Mouse (Mus musculus): Measurements from ENCODE around the gene Fpr2.

DNA sequence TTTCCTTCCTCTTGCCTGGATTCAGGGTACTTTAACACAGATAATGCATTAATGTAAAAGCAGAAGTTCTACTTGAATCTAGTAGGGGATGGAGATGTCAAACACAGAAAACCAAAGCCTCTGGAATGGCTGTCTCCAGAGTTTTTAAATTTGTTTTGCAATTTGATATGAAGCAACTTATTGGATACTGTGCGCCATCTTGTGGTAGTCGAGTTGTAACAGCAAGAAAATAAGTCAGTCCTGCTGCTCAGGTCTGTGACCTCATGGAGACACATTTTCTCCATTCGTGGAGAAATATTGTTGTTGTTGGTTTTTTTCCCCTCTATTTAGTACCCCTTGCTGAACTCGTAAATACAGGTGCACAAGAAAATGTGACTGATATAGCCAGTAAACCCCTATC lies 8.4 kb downstream of the Fpr2 start:
- TF ChIP-seq POLR2A (IDR thresholded peaks at IDR 0.05; ENCODE audit: insufficient read length, low read depth) (no peak), CEBPB (IDR thresholded peaks at IDR 0.05; ENCODE audit: insufficient read depth, poor library complexity, severe bottlenecking) (no peak), MAX (IDR thresholded peaks at IDR 0.05; ENCODE audit: low read depth) (no peak), MYOD1 (IDR thresholded peaks at IDR 0.05; ENCODE audit: control insufficient read depth in 1 of 3, insufficient read length in 2 of 3, low read depth in 2 of 3) (no peak), TCF3 (IDR thresholded peaks at IDR 0.05; ENCODE audit: insufficient read length, low read depth) (no peak), USF1 (IDR thresholded peaks at IDR 0.05; ENCODE audit: low read depth) (no peak), MYOG (IDR thresholded peaks at IDR 0.05; ENCODE audit: control insufficient read depth in 1 of 3, insufficient read depth in 1 of 3, insufficient read length in 2 of 3, low read depth in 2 of 3) (no peak), POLR2AphosphoS2 (IDR thresholded peaks at IDR 0.05; ENCODE audit: insufficient read length, low read depth) (no peak)

Measured in myocyte (in vitro differentiated cells).